Mouse (Mus musculus): ENCODE results near the gene Myo1f. TPM values are rescaled to one million over a fixed set of nuclear protein-coding genes. Genes with fewer than 3 reads are reported as not detected.

The Myo1f gene
- total and polyA plus RNA-seq, 3 experiments: 13.6 to 27.5 (median 19.5) TPM

- H3K27me3 ChIP-seq (replicated peaks): no peaks in the 10 kb centered on the region
- no peak for DNase-seq (ENCODE audit: extremely low read depth)
- peaks cover 76 to 95% of the 10 kb centered on the region in 2 experiments for H3K36me3 ChIP-seq (replicated peaks in 1 of 2; ENCODE audit: control insufficient read depth in 1 of 2, insufficient read depth in 1 of 2, low read length in 1 of 2)
- in situ Hi-C loops (cut with MboI; ENCODE audit: low pct_ligation_motif_present, low pct_unique_long_range_greater_than_20kb, low sequenced_read_pairs) (no loop called here), dilution Hi-C loops (cut with MboI; ENCODE audit: extremely low pct_ligation_motif_present, extremely low pct_unique_long_range_greater_than_20kb, low sequenced_read_pairs) (no loop called here)
- H3K9ac ChIP-seq (ENCODE audit: insufficient read depth, low read depth): no peak overlapping the region
- no peak overlapping the region for H3K4me3 ChIP-seq (replicated peaks in 1 of 3; ENCODE audit: low read depth in 2 of 3, low read length in 2 of 3, poor library complexity in 1 of 3)
- TF ChIP-seq KAT2A (IDR thresholded peaks at IDR 0.05; ENCODE audit: insufficient replicate concordance, low read length): no peak
- no peak for TF ChIP-seq ETS1 (conservative IDR thresholded peaks at IDR 0.05; ENCODE audit: low read depth, low read length)
- no peak for TF ChIP-seq SIN3A (IDR thresholded peaks at IDR 0.05; ENCODE audit: low read length)
- no peak for TF ChIP-seq ZMIZ1 (IDR thresholded peaks at IDR 0.05; ENCODE audit: low read depth, low read length)
- TF ChIP-seq ZKSCAN1 (IDR thresholded peaks at IDR 0.05; ENCODE audit: borderline replicate concordance, low read depth, low read length): no peak
- TF ChIP-seq NELFE (IDR thresholded peaks at IDR 0.05; ENCODE audit: low read depth, low read length): no peak
- no peak for TF ChIP-seq POLR2A (IDR thresholded peaks at IDR 0.05; ENCODE audit: low read depth, low read length)
- TF ChIP-seq USF2 (conservative IDR thresholded peaks at IDR 0.05; ENCODE audit: low read depth, low read length): no peak
- H3K4me1 ChIP-seq (ENCODE audit: control insufficient read depth in 1 of 2, insufficient read depth in 2 of 2): peaks cover 0 to 2% of the 10 kb centered on the region in 2 experiments; a peak in 1 of 4 replicates
- H3K79me2 ChIP-seq (replicated peaks; ENCODE audit: control insufficient read depth, extremely low read depth, insufficient read depth, poor library complexity, severe bottlenecking): peaks cover 5% of the 10 kb centered on the region
- H3K4me2 ChIP-seq (ENCODE audit: insufficient read depth, low read depth, poor library complexity, severe bottlenecking): no peak overlapping the region
- H3K9me3 ChIP-seq (replicated peaks; ENCODE audit: low read length): no peaks in the 10 kb centered on the region
- H3K27ac ChIP-seq (ENCODE audit: insufficient read depth, low read depth): no peak overlapping the region
Observed at GRCm38 (mm10) chr17:33649781-33650475, 94.4 kb downstream of the Myo1f start.

Other genes starting within 250 kb of the Myo1f start
- 4.6 and 6.5 TPM in 2 replicates for gene Zfp81, start 196.8 kb upstream of the Myo1f start, total RNA-seq (2012; rRNA removed)
- 15.9 and 20.5 TPM in 2 replicates for gene Zfp81, start 196.8 kb upstream of the Myo1f start, total RNA-seq (2014; rRNA removed)
- gene Zfp81, start 196.8 kb upstream of the Myo1f start, polyA plus RNA-seq (2012; ENCODE audit: insufficient read length, low read depth): 9.5 and 9.6 TPM in 2 replicates
- gene Zfp101, start 161.1 kb upstream of the Myo1f start, total RNA-seq (2012; rRNA removed): 7.2 and 8.2 TPM in 2 replicates
- 15.4 and 21.5 TPM in 2 replicates for gene Zfp101, start 161.1 kb upstream of the Myo1f start, total RNA-seq (2014; rRNA removed)
- 10.7 and 11.2 TPM in 2 replicates for gene Zfp101, start 161.1 kb upstream of the Myo1f start, polyA plus RNA-seq (2012; ENCODE audit: insufficient read length, low read depth)
- gene Actl9, start 122.8 kb upstream of the Myo1f start, total RNA-seq (2012; rRNA removed): not detected in 2 replicates
- gene Actl9, start 122.8 kb upstream of the Myo1f start, total RNA-seq (2014; rRNA removed): not detected in 2 replicates
- gene Actl9, start 122.8 kb upstream of the Myo1f start, polyA plus RNA-seq (2012; ENCODE audit: insufficient read length, low read depth): not detected in 2 replicates
- gene Adamts10, start 31.5 kb upstream of the Myo1f start, total RNA-seq (2012; rRNA removed): 15.2 and 16.7 TPM in 2 replicates
- 6.2 and 6.7 TPM in 2 replicates for gene Adamts10, start 31.5 kb upstream of the Myo1f start, total RNA-seq (2014; rRNA removed)
- 11.7 and 12.1 TPM in 2 replicates for gene Adamts10, start 31.5 kb upstream of the Myo1f start, polyA plus RNA-seq (2012; ENCODE audit: insufficient read length, low read depth)
- 9.9 TPM in 2 replicates for gene Zfp414, start 73.4 kb downstream of the Myo1f start, total RNA-seq (2012; rRNA removed)
- gene Zfp414, start 73.4 kb downstream of the Myo1f start, total RNA-seq (2014; rRNA removed): 5.4 and 6.6 TPM in 2 replicates
- gene Zfp414, start 73.4 kb downstream of the Myo1f start, polyA plus RNA-seq (2012; ENCODE audit: insufficient read length, low read depth): 24.8 and 34.3 TPM in 2 replicates
- gene Pram1, start 82.3 kb downstream of the Myo1f start, total RNA-seq (2012; rRNA removed): 0.25 and 0.38 TPM in 2 replicates
- 0.21 TPM in 1 of 2 replicates, not detected in the other for gene Pram1, start 82.3 kb downstream of the Myo1f start, total RNA-seq (2014; rRNA removed)
- gene Pram1, start 82.3 kb downstream of the Myo1f start, polyA plus RNA-seq (2012; ENCODE audit: insufficient read length, low read depth): 1.1 and 1.7 TPM in 2 replicates
- 174 and 217 TPM in 2 replicates for gene Hnrnpm, start 131.2 kb downstream of the Myo1f start, total RNA-seq (2012; rRNA removed)
- gene Hnrnpm, start 131.2 kb downstream of the Myo1f start, total RNA-seq (2014; rRNA removed): 207 and 227 TPM in 2 replicates
- gene Hnrnpm, start 131.2 kb downstream of the Myo1f start, polyA plus RNA-seq (2012; ENCODE audit: insufficient read length, low read depth): 756 and 975 TPM in 2 replicates
- 8.9 and 9.2 TPM in 2 replicates for gene March2, start 163.0 kb downstream of the Myo1f start, total RNA-seq (2012; rRNA removed)
- gene March2, start 163.0 kb downstream of the Myo1f start, total RNA-seq (2014; rRNA removed): 9.3 and 9.7 TPM in 2 replicates
- 10.2 and 12.2 TPM in 2 replicates for gene March2, start 163.0 kb downstream of the Myo1f start, polyA plus RNA-seq (2012; ENCODE audit: insufficient read length, low read depth)
- 31.8 and 32.7 TPM in 2 replicates for gene Rab11b, start 204.8 kb downstream of the Myo1f start, total RNA-seq (2012; rRNA removed)
- gene Rab11b, start 204.8 kb downstream of the Myo1f start, total RNA-seq (2014; rRNA removed): 17.4 and 18.7 TPM in 2 replicates
- gene Rab11b, start 204.8 kb downstream of the Myo1f start, polyA plus RNA-seq (2012; ENCODE audit: insufficient read length, low read depth): 49.0 and 57.9 TPM in 2 replicates
- gene Angptl4, start 226.1 kb downstream of the Myo1f start, total RNA-seq (2012; rRNA removed): 8.0 and 9.4 TPM in 2 replicates
- 11.7 and 12.2 TPM in 2 replicates for gene Angptl4, start 226.1 kb downstream of the Myo1f start, total RNA-seq (2014; rRNA removed)
- gene Angptl4, start 226.1 kb downstream of the Myo1f start, polyA plus RNA-seq (2012; ENCODE audit: insufficient read length, low read depth): 6.3 and 6.8 TPM in 2 replicates

All from CH12.LX (cell line).